7 mouse cellular contexts compared by ENCODE assay signal in genomic region chr11:68385921-68386588, GRCm38 (mm10). TPM values are rescaled to one million over a fixed set of nuclear protein-coding genes. Genes with fewer than 3 reads are reported as not detected.
A peak's percentile ranks its signal among the peaks of the same experiment; 100 is the strongest.
DNase-seq lines count a peak whose midpoint lies in the region; ATAC-seq and TF ChIP-seq lines count a peak whose summit lies in the region.

No protein-coding gene starts in this region.

- ATAC-seq in embryonic facial prominence, embryonic 11.5 days (replicated peaks; ENCODE audit: insufficient number of reproducible peaks, low FRiP score, low TSS enrichment, low read depth), result peak; percentile 31; the same call in 1 of the 2 replicates
- peak; percentile 21 for ATAC-seq in heart, postnatal 0 days (ENCODE audit: insufficient read depth, low read depth)
- ATAC-seq in limb, embryonic 11.5 days (ENCODE audit: insufficient number of reproducible peaks, low FRiP score, low TSS enrichment, low read depth), result peak; percentile 27; the same call in 1 of the 2 replicates

- peaks cover 42% of the 10 kb centered on the region for H3K27me3 ChIP-seq in spleen, adult 2 months (ENCODE audit: control insufficient read depth, insufficient read depth, low read length)
- peaks cover 50% of the 10 kb centered on the region for H3K27me3 ChIP-seq in embryonic facial prominence, embryonic 11.5 days (ENCODE audit: control insufficient read depth, insufficient read depth, low read length)
- H3K27me3 ChIP-seq in heart, postnatal 0 days (ENCODE audit: control insufficient read depth, insufficient read depth, low read length), result peaks cover 29% of the 10 kb centered on the region
- peaks cover 63% of the 10 kb centered on the region for H3K27me3 ChIP-seq in limb, embryonic 11.5 days (ENCODE audit: control insufficient read depth, insufficient read depth, low read length)

- TF ChIP-seq CTCF in spleen, adult 2 months (IDR thresholded peaks at IDR 0.05; ENCODE audit: extremely low read depth, insufficient read depth, insufficient read length, insufficient replicate concordance), result no peak
- TF ChIP-seq CTCF in heart, postnatal 0 days (IDR thresholded peaks at IDR 0.05; ENCODE audit: low read depth), result no peak

- no peaks in the 10 kb centered on the region for H3K9me3 ChIP-seq in embryonic facial prominence, embryonic 11.5 days (replicated peaks; ENCODE audit: control insufficient read depth, low read length)
- no peaks in the 10 kb centered on the region for H3K9me3 ChIP-seq in heart, postnatal 0 days (replicated peaks; ENCODE audit: control insufficient read depth, low read length)
- H3K9me3 ChIP-seq in limb, embryonic 11.5 days (ENCODE audit: control insufficient read depth, low read length), result no peaks in the 10 kb centered on the region

- peaks cover 17% of the 10 kb centered on the region for H3K4me1 ChIP-seq in spleen, adult 2 months (ENCODE audit: control insufficient read depth, insufficient read depth, insufficient read length)
- H3K4me1 ChIP-seq in embryonic facial prominence, embryonic 11.5 days (ENCODE audit: control insufficient read depth, insufficient read depth, low read length), result peaks cover 8% of the 10 kb centered on the region
- H3K4me1 ChIP-seq in heart, postnatal 0 days (ENCODE audit: control insufficient read depth, insufficient read depth), result peaks cover 20% of the 10 kb centered on the region
- H3K4me1 ChIP-seq in limb, embryonic 11.5 days (ENCODE audit: control insufficient read depth, insufficient read depth, low read length), result peaks cover 22% of the 10 kb centered on the region

- no peak for TF ChIP-seq EP300 in heart, postnatal 0 days (IDR thresholded peaks at IDR 0.05; ENCODE audit: low read depth)

- peak overlapping the region; percentile 72 for H3K9ac ChIP-seq in embryonic facial prominence, embryonic 11.5 days (replicated peaks; ENCODE audit: low read length)
- H3K9ac ChIP-seq in heart, postnatal 0 days (replicated peaks; ENCODE audit: low read depth, low read length), result peak overlapping the region; percentile 82
- H3K9ac ChIP-seq in limb, embryonic 11.5 days (ENCODE audit: low read length), result peak overlapping the region; percentile 69

- H3K4me2 ChIP-seq in embryonic facial prominence, embryonic 11.5 days (ENCODE audit: low read depth, low read length), result peak overlapping the region; percentile 94
- peak overlapping the region; percentile 80 for H3K4me2 ChIP-seq in heart, postnatal 0 days (ENCODE audit: low read depth, low read length)
- H3K4me2 ChIP-seq in limb, embryonic 11.5 days (ENCODE audit: low read depth, severe bottlenecking), result peak overlapping the region; percentile 85

- no peak for DNase-seq in spleen, adult 2 months (ENCODE audit: low read depth in 1 of 2, low spot score in 2 of 2)
- no peak for DNase-seq in spleen, postnatal 36 days (ENCODE audit: low spot score in 2 of 2)
- peak; percentile 51 for DNase-seq in embryonic facial prominence, embryonic 11.5 days (ENCODE audit: low spot score)
- DNase-seq in heart, postnatal 0 days (ENCODE audit: low spot score), result no peak
- DNase-seq in limb, embryonic 11.5 days (ENCODE audit: low spot score), result peak; percentile 68
- DNase-seq in neural tube, embryonic 10.5 days (ENCODE audit: extremely low spot score, low spot score), result peak; percentile 74
- DNase-seq in frontal cortex, adult 2 months (ENCODE audit: extremely low spot score in 1 of 2, low spot score in 1 of 2), result no peak

- no peak for TF ChIP-seq POLR2A in spleen, adult 2 months (IDR thresholded peaks at IDR 0.05; ENCODE audit: low read depth, low read length)

- H3K36me3 ChIP-seq in spleen, adult 2 months (ENCODE audit: control insufficient read depth, insufficient read depth, low read length), result no peaks in the 10 kb centered on the region
- no peaks in the 10 kb centered on the region for H3K36me3 ChIP-seq in embryonic facial prominence, embryonic 11.5 days (replicated peaks; ENCODE audit: control insufficient read depth, insufficient read depth, low read depth, low read length)
- H3K36me3 ChIP-seq in heart, postnatal 0 days (replicated peaks; ENCODE audit: control insufficient read depth, insufficient read depth, low read length), result 0 out of 2 replicates have a peak, but pooled peaks cover 3% of the 10 kb centered on the region
- H3K36me3 ChIP-seq in limb, embryonic 11.5 days (ENCODE audit: control insufficient read depth, insufficient read depth, low read length), result no peaks in the 10 kb centered on the region

- WGBS in spleen, adult 2 months, result 1% methylated on average over 62 of the region's 68 CpGs
- WGBS in embryonic facial prominence, embryonic 11.5 days, result under 1% methylated on average over 55 of the region's 68 CpGs
- WGBS in heart, postnatal 0 days, result under 1% methylated on average over 32 of the region's 68 CpGs
- WGBS in limb, embryonic 11.5 days, result under 1% methylated on average over 68 of the region's 68 CpGs

- no peak overlapping the region for H3K27ac ChIP-seq in spleen, adult 2 months (ENCODE audit: insufficient read depth, low read length)
- H3K27ac ChIP-seq in embryonic facial prominence, embryonic 11.5 days (replicated peaks; ENCODE audit: low read depth, low read length), result peak overlapping the region; percentile 56
- H3K27ac ChIP-seq in heart, postnatal 0 days (ENCODE audit: low read depth), result peak overlapping the region; percentile 91
- H3K27ac ChIP-seq in limb, embryonic 11.5 days (replicated peaks; ENCODE audit: low read depth, low read length), result peak overlapping the region; percentile 55; the same call in 1 of the 2 replicates

- peak overlapping the region; percentile 69 for H3K4me3 ChIP-seq in spleen, adult 2 months (ENCODE audit: extremely low read depth, insufficient read depth, insufficient read length)
- peak overlapping the region; percentile 65 for H3K4me3 ChIP-seq in embryonic facial prominence, embryonic 11.5 days (ENCODE audit: low read depth, low read length)
- H3K4me3 ChIP-seq in heart, postnatal 0 days (ENCODE audit: low read depth, low read length), result peak overlapping the region; percentile 79
- H3K4me3 ChIP-seq in limb, embryonic 11.5 days (ENCODE audit: low read depth, low read length), result peak overlapping the region; percentile 49

RNA-seq across cellular contexts. Expression of gene Ntn1, which starts 14.6 kb away (rescaled TPM):
- polyA plus RNA-seq in spleen, adult 2 months (2012; rRNA removed), result 3.8 and 5.5 TPM in 2 replicates
- polyA plus RNA-seq in embryonic facial prominence, embryonic 11.5 days (2014; fragmentation: Nextera tagmentation; extraction: Ambion mirVana), result 3.2 and 4.2 TPM in 2 replicates
- 117 and 136 TPM in 2 replicates for total RNA-seq in heart, postnatal 0 days (2014; rRNA removed; ENCODE audit: low replicate concordance)
- 21.3 and 24.8 TPM in 2 replicates for polyA plus RNA-seq in heart, postnatal 0 days (2015; fragmentation: Nextera tagmentation; extraction: Ambion mirVana)
- polyA plus RNA-seq in limb, embryonic 11.5 days (2014; fragmentation: Nextera tagmentation; extraction: Ambion mirVana), result 3.3 and 5.4 TPM in 2 replicates
- polyA plus RNA-seq in frontal cortex, adult 2 months (2012; rRNA removed), result 6.0 and 6.2 TPM in 2 replicates

RNA-seq across cellular contexts. Expression of gene Pik3r5, which starts 45.9 kb away (rescaled TPM):
- polyA plus RNA-seq in spleen, adult 2 months (2012; rRNA removed), result 34.7 and 37.3 TPM in 2 replicates
- polyA plus RNA-seq in embryonic facial prominence, embryonic 11.5 days (2014; fragmentation: Nextera tagmentation; extraction: Ambion mirVana), result 0.50 and 0.66 TPM in 2 replicates
- total RNA-seq in heart, postnatal 0 days (2014; rRNA removed; ENCODE audit: low replicate concordance), result 1.5 and 2.0 TPM in 2 replicates
- 0.82 and 0.84 TPM in 2 replicates for polyA plus RNA-seq in heart, postnatal 0 days (2015; fragmentation: Nextera tagmentation; extraction: Ambion mirVana)
- 1.2 and 1.7 TPM in 2 replicates for polyA plus RNA-seq in limb, embryonic 11.5 days (2014; fragmentation: Nextera tagmentation; extraction: Ambion mirVana)
- 1.5 and 2.0 TPM in 2 replicates for polyA plus RNA-seq in frontal cortex, adult 2 months (2012; rRNA removed)

Comparison
In these comparisons a context has a peak if more than half of its experiments do, and no peak if none do; other contexts are left out.
1. DNase-seq: peak in embryonic facial prominence, embryonic 11.5 days (single experiment), limb, embryonic 11.5 days (single experiment) and neural tube, embryonic 10.5 days (single experiment); none in spleen, adult 2 months (0 of 2), spleen, postnatal 36 days (0 of 2), heart, postnatal 0 days (single experiment) and frontal cortex, adult 2 months (0 of 2).
2. RNA of gene Pik3r5, which starts 45.9 kb away (polyA plus RNA-seq): 34.7 to 37.3 TPM in spleen, adult 2 months; 1.5 to 2.0 TPM in frontal cortex, adult 2 months, 1.2 to 1.7 TPM in limb, embryonic 11.5 days, 0.82 to 0.84 TPM in heart, postnatal 0 days and 0.50 to 0.66 TPM in embryonic facial prominence, embryonic 11.5 days; every median in the first group is over 10 times any median in the second.
3. Peak in every context shown above with its lines, with median percentiles within 50 percentile points of each other: H3K4me3 ChIP-seq, ATAC-seq, H3K4me2 ChIP-seq and H3K9ac ChIP-seq.